Mouse (Mus musculus) C2C12 (cell line): ENCODE data around the gene G6pdx.

Source experiments
- CTCF ChIP-seq: IDR thresholded peaks from one replicate; pipeline ENCODE4 v1.5.1; 2011; ENCODE audit not compliant: control insufficient read depth, insufficient read depth, insufficient read length
- MAX ChIP-seq: IDR thresholded peaks from one replicate; pipeline ENCODE4 v1.6.1; 2011; ENCODE audit warnings: mild to moderate bottlenecking, control low read depth
- USF1 ChIP-seq: IDR thresholded peaks from one replicate; pipeline ENCODE4 v1.6.1; 2011; ENCODE audit warnings: low read depth, mild to moderate bottlenecking, control low read depth, moderate library complexity

DNA sequence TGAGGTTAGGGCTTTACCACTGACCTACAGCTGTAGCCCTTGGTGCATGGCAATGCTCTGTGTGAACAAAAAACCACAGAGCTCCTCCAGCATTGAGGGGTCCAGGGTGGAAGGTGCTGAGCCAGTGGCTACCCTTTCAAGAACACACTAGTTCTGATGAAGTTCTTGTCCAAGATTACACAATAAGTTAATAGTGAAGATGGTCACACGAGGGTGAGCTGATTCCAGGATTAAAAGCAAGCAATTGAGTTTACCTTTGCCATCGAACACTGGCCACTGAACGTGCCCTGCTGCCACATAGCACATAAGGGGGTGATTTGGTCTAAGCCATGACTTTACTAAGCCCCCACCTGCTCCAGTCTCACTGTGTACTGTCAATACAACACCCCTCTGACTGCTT is 1.9 kb downstream of the G6pdx start:
- TF ChIP-seq CTCF (no peak), MAX (no peak), USF1 (no peak)
